Mouse (Mus musculus) neutrophil, adult 5-6 weeks (primary cell): ENCODE data around the gene Ryk. TPM values are rescaled to one million over a fixed set of nuclear protein-coding genes. Genes with fewer than 3 reads are reported as not detected.

Experiments
- ATAC-seq: fragments of 151-379, 151-347 bp; 2 replicates; pipeline ENCODE4 v1.8.0; 2017; ENCODE audit warnings: mild to moderate bottlenecking, moderate TSS enrichment; ENCODE audit not compliant: insufficient number of reproducible peaks, poor library complexity, low FRiP score, severe bottlenecking; ENCODE audit errors: extremely low read depth
- total RNA-seq: library from RNA; stranded (forward); fragments of 200-1000 nt; gene quantifications from 2 replicates; pipeline ENCODE4 v1.2.3, GENCODE M21; 2017

Ryk gene
- total RNA-seq: 0.25 TPM in 1 of 2 replicates, not detected in the other

DNA sequence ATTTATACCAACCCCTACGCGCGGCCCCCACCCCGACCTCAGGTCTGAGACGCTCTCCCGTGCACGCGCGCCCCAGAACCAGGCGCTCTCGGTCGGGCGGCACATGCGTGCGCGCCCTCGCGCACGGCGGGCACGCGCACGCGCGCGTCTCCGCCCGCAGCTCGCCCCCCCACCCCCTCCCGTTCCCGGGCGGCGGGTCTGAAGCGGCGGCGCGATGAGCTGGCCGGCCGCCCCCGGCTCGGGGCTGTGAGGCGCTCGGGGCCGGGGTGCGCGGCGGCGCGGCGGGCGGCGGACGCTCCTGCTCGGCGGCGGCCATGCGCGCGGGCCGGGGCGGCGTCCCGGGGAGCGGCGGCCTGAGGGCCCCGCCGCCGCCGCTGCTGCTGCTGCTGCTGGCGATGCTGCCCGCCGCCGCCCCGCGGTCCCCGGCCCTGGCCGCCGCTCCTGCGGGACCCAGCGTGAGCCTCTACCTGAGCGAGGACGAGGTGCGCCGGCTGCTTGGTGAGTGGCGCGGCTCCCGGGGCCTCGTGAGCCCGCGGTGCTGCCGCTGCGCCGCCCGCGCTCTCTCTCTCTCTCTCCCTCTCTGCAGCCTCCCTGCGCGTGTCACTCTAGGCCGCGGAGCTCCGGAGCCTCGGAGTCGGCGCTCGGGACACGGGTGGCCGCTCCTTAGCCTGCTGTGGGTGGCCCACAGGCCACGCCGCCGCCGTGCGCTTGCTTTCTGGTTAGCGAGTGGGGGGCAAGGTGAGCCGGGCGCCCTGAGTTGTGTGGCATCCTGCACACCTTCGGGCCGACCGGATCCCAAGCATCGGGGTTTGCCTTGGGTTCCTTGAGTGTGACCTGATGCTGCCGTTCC, at the start of gene Ryk:
TSS of gene Ryk (plus strand) at position 176 of the 850 bp plus-strand sequence.
- ATAC-seq: no peak

DNA sequence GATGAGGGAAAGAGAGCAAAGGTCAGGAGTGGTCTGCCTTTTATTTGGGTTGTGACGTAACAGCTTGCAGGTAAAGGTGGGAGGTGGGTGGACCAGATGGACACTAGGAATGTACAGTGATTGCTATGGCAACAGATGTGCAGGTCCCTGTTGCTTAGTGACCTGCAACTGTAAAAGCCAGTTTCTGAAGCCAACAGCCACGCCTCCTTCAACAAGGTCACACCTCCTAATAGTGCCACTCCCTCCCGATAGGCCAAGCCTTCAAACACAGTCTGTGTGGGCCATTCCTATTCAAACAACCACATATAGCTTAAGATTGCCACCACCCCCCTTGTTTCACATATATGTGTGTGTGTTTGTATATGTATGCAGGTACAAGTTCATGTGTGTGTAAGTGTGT, 45.2 kb upstream of the Ryk start:
- ATAC-seq: no peak

DNA sequence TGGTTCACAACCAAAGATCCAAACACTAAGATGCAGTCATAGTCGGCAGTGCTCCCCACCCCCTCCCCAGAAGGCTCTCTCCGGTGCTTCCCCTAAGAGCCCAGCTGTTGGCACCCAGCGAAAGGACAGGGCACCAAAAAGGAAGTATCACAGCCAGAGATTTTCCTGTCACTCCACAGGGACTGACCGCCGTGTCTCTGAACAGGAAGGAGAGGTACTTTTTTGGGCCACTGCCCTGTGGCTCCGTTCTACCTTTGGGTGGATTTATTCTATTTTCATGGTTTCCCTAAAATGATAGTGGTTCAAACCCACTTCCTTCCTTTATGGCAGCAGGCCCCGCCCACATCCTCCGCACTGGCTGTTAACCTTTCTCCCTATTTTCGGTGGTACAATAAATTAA, 42.9 kb upstream of the Ryk start:
- ATAC-seq: no peak

DNA sequence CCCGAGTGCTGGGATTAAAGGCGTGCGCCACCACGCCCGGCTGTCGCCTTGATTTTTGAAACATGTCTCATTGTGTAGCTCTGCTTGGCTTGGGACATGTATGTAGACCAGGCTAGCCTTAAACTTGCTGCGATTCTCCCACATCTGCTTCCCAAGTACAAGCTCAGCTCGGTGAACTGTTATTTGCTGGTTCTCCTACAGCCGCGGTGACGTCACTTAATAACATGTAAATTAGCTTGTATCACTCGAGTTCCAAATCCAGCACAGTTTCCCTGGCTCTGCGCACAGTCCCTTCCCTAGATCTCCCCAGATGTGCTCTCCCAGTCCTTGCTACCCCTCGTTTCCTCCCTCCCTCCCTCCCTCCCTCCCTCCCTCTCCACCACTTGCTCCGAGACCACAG, 41.9 kb upstream of the Ryk start:
- no peak for ATAC-seq

DNA sequence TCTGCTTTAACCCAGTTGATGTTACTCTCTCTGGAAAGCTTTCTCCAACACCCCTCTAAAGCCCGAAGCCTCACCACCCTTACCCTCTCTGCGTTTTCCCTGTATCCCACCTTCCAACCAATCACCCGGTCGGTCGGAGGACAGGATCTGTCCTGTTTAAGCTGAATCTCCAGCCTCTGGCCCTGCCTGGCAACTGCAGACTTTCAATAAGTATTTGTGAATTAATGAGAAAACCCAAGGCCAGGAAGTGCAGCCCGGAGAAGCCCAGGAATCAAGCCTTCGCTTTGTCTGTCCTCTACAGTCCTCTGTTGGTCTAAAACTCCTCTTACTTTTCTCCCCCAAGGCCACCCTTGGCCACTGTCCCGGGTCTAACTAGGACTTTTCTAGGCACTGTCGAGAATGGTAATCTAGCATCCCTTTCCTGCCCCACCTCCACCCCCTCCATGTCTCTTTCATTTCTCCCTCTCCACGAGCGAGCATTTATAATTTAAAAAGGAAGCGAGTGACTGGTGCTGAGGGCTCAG, 41.4 kb upstream of the Ryk start:
- no peak for ATAC-seq

DNA sequence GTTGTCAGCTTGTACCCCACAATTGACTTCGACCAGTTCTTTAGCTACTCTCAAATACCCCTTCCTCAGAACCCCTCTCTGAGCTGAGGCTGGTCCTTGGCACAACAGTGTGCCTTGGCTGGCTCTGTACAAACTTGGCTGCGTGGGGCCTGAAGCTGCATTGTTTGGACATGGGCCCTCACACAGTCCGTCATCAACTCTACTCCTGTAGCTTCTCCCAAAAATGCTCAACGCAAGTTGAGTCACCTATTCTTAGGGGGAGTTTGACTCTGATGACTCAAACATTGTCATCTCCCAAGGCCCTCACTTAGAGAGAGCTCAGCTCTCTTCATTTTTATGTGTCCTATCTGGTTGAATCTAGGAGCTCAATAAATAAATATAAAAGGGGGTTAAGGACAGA, 36.3 kb upstream of the Ryk start:
- no peak for ATAC-seq

DNA sequence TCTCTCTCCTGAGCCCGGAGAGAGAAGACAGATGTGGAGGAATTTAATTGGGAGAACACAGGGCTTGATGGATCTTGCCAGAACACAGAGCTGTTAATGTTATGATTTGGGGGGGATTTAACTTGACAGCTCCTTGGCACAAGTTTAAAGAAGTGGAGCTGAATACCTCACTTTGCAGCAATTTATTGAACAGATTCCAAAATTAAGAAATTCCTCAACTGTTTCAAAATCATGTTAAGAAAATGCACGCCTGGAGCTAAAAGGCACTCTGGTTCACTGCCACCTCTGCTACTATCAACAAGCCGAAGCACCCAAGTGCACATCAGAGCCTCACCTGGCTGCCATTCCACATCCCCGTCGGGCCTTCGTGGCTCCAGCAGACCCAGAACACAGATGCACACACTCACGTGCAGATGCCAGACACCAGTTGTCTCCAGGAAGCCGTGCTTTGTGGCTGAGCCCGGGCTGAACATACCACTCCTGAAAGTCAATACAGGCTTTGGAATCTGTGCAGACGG, 28.6 kb upstream of the Ryk start:
- ATAC-seq: no peak

DNA sequence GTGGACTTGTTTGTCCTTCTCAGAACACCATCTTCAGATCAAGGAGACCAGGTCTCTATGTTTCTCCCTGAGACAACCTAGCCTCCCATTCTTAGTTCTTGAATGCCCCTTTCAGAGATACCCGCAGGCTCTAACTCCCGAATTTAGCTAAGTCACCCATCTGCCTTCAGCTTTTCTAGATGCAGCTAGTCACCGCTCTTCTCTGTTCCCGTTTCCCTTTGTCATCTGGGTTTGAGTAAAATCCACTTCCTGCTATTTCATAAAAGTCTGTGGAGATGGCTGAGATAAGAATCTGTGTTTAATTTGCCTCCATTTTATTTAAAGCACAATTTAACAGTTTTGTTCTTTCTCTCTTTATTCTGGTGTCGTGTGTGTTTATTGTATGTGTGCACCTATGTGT, 23.5 kb upstream of the Ryk start:
- ATAC-seq: no peak

DNA sequence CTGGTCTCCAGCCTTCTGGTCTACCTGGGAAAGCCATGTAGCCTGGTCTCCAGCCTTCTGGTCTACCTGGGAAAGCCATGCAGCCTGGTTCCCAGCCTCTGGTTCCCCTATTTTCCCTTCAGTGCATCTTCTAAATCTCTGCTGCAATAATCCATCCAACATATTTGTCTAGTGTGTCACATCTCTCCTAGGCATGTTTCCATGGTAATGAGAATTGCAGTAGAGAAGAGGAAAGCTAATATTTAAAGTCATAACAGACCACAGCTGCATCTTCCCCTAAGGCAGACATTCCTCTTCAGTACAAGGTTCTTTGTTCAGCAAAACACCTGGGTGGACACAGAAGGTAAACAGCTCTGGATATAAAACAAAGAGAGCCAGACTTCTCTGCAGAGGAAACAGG, 16.5 kb upstream of the Ryk start:
- ATAC-seq: no peak

DNA sequence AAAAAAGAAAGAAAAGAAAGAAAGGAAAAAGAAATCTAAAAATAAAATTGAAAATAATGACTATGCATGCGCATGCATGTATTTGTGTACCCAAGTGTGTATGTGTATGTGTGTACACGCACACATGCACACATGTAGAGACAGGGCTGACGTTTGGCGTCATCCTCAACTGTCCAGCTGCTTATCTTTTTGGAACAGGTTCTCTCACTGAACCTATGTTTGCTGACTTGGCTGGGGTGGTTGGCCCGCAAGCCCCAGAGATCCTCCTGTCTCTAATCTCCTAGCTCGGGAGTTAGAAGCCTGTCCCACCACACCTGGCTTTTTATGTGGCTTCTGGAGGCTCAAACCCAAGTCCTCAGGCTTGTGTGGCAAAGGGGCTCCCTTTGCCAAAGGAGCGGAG, 6.1 kb upstream of the Ryk start:
- no peak for ATAC-seq

DNA sequence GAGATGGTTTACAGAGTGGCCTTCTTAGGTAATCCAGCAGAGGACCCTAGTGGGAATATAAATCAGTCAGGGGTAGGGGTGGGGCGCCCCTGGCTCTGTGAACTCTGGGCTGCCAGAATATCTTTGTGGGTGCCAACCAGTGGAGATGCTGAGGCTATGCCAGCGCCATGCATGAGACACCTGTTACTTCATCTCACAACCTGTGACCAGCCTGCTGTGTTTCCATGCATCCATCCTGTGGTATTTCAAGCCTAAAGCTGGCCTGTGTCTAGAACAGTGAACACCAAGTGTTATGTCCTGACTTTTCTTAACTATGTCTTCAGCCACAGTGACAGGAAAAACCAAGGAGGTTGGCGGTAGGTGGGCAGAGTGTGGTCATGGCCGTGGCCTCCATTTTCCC, 3.2 kb upstream of the Ryk start:
- ATAC-seq: no peak

DNA sequence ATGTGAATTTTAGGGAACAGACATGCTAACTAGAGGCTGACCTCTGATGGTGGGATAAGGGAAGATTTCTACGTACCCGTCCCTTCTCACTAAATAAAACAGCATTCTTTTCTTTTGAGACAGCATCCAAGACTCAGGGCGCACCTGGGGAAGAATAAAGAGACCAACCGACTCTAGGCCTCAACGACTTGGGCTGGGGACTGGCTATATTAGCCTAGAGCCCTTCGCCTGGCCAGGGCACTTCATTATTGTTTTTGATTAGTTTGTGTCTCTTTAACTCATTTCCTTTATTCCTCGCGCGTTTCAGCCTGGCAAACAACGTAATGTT, 339 bp upstream of the Ryk start:
- no peak for ATAC-seq

DNA sequence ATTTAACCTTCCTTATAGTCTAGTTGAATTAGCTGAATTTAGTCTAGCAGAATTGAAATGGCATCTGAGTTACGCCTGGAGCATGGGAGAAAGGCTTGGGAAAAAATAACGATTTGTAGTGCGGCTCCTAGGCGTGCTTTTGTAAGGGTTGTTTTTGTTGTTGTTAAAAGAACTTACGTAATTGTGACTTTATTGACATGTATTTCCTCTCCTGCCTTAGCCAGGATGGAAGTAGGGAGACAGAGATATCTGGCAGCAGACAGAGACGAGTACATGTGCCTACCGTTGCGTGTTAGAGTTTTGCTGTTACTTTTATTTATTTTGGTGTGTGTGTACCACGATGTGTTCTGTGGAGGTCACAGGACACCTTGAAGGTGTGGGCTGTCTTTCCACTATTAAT, 1.6 kb downstream of the Ryk start:
- no peak for ATAC-seq

DNA sequence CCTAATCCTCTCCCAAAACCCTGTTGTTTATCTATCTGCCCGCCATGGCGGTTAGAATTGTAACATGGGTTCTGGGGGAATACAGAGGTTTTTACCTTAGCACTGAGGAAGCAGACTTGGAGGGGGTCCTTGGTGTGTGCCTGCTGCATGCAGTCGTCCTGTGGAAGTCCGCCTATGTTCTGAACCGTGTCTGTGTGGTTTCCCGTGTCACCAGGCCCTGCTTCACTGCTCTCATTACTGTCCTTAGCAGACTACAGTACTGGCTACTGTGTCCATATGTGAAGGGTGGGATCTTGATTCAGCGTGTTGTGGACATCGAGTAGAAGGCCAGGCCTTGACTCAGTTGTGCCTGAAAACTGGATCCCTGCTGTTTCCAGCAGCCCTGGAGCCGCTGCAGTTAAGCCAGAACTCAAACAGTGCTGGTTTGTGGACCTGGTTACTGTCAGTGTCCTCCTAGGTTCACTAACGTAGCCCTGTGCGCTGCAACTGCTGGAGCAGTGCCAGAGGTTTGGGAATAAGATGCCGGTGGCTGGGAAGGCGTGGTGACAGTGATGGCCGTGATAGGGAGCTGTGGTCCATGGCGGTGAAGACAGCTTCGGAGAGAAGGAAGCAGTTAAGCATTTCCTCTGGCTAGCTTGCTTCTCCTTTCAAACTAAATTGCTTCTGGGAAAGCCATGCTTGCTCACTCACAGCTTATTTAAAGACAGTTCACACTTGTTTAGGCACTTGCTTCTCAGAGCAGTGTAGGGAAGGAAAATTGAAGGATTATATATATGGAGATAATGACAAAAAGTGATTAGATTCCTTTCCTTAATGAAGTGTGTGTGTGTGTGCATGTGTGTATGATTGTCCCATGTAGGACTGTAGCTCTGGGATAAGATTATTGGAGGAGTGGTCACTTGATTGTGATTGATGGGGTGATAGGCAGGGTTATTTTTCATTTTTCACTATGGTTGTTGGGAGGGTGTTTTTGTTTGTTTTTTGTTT, 6.4 kb downstream of the Ryk start:
- ATAC-seq: no peak

DNA sequence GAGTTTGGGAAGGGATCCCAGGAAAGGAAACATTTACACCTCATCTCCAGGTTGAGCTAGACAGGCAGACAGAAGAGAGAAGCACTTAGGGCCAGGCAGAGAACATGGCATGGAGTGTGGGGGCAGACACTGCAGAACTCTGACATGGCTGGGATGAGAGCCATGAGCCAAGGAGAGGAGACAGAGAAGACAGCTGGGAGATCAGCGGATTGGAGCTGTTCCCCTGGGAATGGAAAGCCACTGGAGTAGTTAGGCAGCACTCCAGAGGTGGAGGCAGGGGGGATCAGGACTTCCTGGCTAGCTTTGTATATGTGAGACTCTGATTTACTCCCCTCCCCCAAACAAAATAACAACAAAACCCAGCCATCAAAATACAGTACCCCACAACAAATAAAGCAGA, 7.1 kb downstream of the Ryk start:
- no peak for ATAC-seq

DNA sequence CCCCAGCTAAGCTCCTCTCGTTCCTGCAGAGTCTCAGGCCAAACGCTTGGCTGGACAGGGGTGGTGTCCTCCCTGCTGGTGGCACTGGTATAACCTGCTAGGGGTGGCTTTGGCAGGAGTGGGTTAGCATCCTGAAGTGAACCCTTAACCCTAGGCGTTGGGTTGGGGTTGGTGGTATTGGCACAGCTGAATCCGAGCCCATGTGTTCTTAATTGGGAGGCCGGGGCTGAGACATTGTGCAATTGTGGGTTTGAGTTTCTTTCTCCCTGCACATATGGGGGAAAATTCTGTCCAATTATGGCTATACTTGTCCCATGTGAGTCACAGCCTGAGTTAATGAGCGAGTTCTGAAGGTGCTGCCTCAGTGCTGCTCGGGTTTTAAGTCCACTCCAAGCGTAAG, 7.8 kb downstream of the Ryk start:
- ATAC-seq: no peak

DNA sequence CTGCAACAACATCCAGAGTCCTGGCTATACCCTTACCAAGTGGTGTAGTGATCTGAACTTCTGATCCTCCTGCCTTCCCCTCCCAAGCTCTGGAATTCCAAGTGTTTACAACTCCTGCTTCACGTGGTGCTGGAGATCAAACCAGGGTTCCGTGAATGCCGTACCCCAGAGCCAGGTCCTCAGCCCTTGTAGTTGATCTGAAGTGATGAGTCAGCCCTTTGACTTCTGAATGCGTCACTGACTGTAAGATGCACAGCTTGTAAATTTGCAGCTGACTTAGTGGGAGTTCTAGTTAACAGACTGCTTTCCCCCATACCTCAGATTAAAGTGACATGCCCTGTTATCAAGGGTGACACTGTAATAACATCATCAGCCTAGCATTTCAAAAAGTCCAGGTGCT, 8.9 kb downstream of the Ryk start:
- ATAC-seq: no peak

DNA sequence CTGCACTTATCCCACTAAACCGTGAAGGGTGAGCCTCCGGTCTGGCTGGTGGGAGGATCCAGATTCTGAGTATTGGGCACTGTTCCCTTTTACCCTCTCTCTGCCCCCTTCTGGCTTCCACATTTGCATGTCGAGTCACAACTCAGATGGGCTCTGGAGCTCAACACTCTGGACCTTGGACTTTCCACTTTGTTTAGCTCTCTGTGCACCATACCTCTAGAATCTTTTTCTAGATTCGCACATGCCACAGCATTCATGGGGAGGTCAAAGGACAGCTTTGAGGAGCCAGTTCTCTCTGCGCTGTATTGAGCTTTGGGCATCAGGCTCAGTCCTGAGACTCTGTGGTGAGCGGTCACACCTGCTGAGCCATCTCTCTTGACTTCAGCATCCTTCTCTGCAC, 11.1 kb downstream of the Ryk start:
- no peak for ATAC-seq

DNA sequence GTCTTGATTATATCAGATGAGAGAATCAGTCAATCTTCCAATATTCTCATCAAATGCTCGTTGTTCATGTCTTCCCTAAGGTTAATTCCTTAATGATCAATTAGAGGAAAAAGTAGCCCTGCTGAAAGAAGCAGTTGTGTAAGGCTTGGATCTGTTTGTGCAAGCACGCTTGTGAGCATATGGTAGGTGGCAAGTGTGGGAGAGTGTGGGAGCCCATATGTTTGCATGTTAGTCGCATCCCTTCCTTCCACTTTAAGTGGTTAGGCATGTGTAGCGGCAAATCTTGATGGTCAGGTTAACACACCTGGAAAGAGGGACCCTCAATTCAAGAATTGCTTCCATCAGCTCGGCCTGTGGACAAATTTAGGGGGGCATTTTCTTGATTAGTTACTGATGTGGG, 11.6 kb downstream of the Ryk start:
- ATAC-seq: no peak
